Mouse (Mus musculus): ENCODE results near the gene Rps6kb1. TPM values are rescaled to one million over a fixed set of nuclear protein-coding genes. Genes with fewer than 3 reads are reported as not detected.

Rps6kb1 gene
- polyA plus RNA-seq, 1 experiment: 9.8 TPM

GRCm38 (mm10) chr11:86458866-86459265 lies 85.7 kb downstream of the Rps6kb1 start:
- no peak for TF ChIP-seq FOSL1 (IDR thresholded peaks at IDR 0.05; ENCODE audit: insufficient read depth, low read length, poor library complexity, severe bottlenecking)
- no peak for TF ChIP-seq CTCF (IDR thresholded peaks at IDR 0.05; ENCODE audit: control insufficient read depth, insufficient read depth, insufficient read length)
- TF ChIP-seq CEBPB (IDR thresholded peaks at IDR 0.05; ENCODE audit: low read depth): no peak
- TF ChIP-seq MYOG (IDR thresholded peaks at IDR 0.05; ENCODE audit: control insufficient read depth, extremely low read depth, insufficient read length): no peak
- TF ChIP-seq MYOD1 (IDR thresholded peaks at IDR 0.05; ENCODE audit: control insufficient read depth, insufficient read length, low read depth): no peak
- Histone ChIP-seq H3K36me3 (ENCODE audit: control insufficient read depth, insufficient read depth) (no peaks in the 10 kb centered on the region), H3K27me3 (ENCODE audit: control insufficient read depth, insufficient read depth, insufficient read length) (no peaks in the 10 kb centered on the region), H3K4me3 (ENCODE audit: insufficient read depth, poor library complexity, severe bottlenecking) (no peak overlapping the region), H3K79me2 (ENCODE audit: control insufficient read depth, insufficient read depth) (no peaks in the 10 kb centered on the region), H3ac (ENCODE audit: control insufficient read depth, insufficient read length, low read depth) (no peak overlapping the region), H3K79me3 (ENCODE audit: low read depth) (no peaks in the 10 kb centered on the region)

GRCm38 (mm10) chr11:86457545-86457944 lies 87.1 kb downstream of the Rps6kb1 start:
- H3K27me3 ChIP-seq (ENCODE audit: control insufficient read depth, insufficient read depth, insufficient read length): no peaks in the 10 kb centered on the region
- TF ChIP-seq MAX (IDR thresholded peaks at IDR 0.05): no peak
- TF ChIP-seq MYOG (IDR thresholded peaks at IDR 0.05; ENCODE audit: control insufficient read depth, extremely low read depth, insufficient read length): no peak
- TF ChIP-seq CEBPB (IDR thresholded peaks at IDR 0.05; ENCODE audit: low read depth): no peak
- no peak for TF ChIP-seq FOSL1 (IDR thresholded peaks at IDR 0.05; ENCODE audit: insufficient read depth, low read length, poor library complexity, severe bottlenecking)
- no peak for TF ChIP-seq MYOD1 (IDR thresholded peaks at IDR 0.05; ENCODE audit: control insufficient read depth, insufficient read length, low read depth)
- no peak for TF ChIP-seq USF1 (IDR thresholded peaks at IDR 0.05; ENCODE audit: low read depth)
- H3K79me2 ChIP-seq (ENCODE audit: control insufficient read depth, insufficient read depth): no peaks in the 10 kb centered on the region
- H3K36me3 ChIP-seq (ENCODE audit: control insufficient read depth, insufficient read depth): no peaks in the 10 kb centered on the region
- no peak overlapping the region for H3ac ChIP-seq (ENCODE audit: control insufficient read depth, insufficient read length, low read depth)
- no peaks in the 10 kb centered on the region for H3K79me3 ChIP-seq (ENCODE audit: low read depth)
- no peak overlapping the region for H3K4me3 ChIP-seq (ENCODE audit: insufficient read depth, poor library complexity, severe bottlenecking)

- H3K4me3 ChIP-seq (ENCODE audit: insufficient read depth, poor library complexity, severe bottlenecking): no peak overlapping the region
Observed at GRCm38 (mm10) chr11:86453991-86454390, 90.6 kb downstream of the Rps6kb1 start.

More at GRCm38 (mm10) chr11:86453991-86454390, 90.6 kb downstream of the Rps6kb1 start:
- Histone ChIP-seq H3K79me3 (ENCODE audit: low read depth) (no peaks in the 10 kb centered on the region), H3K36me3 (ENCODE audit: control insufficient read depth, insufficient read depth) (no peaks in the 10 kb centered on the region), H3K79me2 (ENCODE audit: control insufficient read depth, insufficient read depth) (no peaks in the 10 kb centered on the region), H3K27me3 (ENCODE audit: control insufficient read depth, insufficient read depth, insufficient read length) (no peaks in the 10 kb centered on the region), H3ac (ENCODE audit: control insufficient read depth, insufficient read length, low read depth) (no peak overlapping the region)
- TF ChIP-seq MAX (IDR thresholded peaks at IDR 0.05) (no peak), USF1 (IDR thresholded peaks at IDR 0.05; ENCODE audit: low read depth) (no peak), CEBPB (IDR thresholded peaks at IDR 0.05; ENCODE audit: low read depth) (no peak), MYOD1 (IDR thresholded peaks at IDR 0.05; ENCODE audit: control insufficient read depth, insufficient read length, low read depth) (no peak), MYOG (IDR thresholded peaks at IDR 0.05; ENCODE audit: control insufficient read depth, extremely low read depth, insufficient read length) (no peak), FOSL1 (IDR thresholded peaks at IDR 0.05; ENCODE audit: insufficient read depth, low read length, poor library complexity, severe bottlenecking) (no peak), CTCF (IDR thresholded peaks at IDR 0.05; ENCODE audit: control insufficient read depth, insufficient read depth, insufficient read length) (no peak)

Small RNA genes lying within 50 kb of the gene (microRNA-seq; reads per million reads assigned to microRNA genes)
- 254,327 reads per million, percentile 100 among the genes with 10 or more reads in this experiment for gene Mir21a (ENCODE audit: borderline microRNAs expressed)

Other genes with a start within 250 kb of the Rps6kb1 start
- 5.5 TPM for gene Med13, start 187.2 kb downstream of the Rps6kb1 start, polyA plus RNA-seq (2012; fragmentation: generic; extraction: Trizol)
- 12.5 TPM for gene Rnft1, start 60.1 kb downstream of the Rps6kb1 start, polyA plus RNA-seq (2012; fragmentation: generic; extraction: Trizol)
- gene Tubd1, start 186 bp upstream of the Rps6kb1 start, polyA plus RNA-seq (2012; fragmentation: generic; extraction: Trizol): 6.1 TPM
- 157 TPM for gene Vmp1, start 139.0 kb upstream of the Rps6kb1 start, polyA plus RNA-seq (2012; fragmentation: generic; extraction: Trizol)
- gene Ptrh2, start 139.2 kb upstream of the Rps6kb1 start, polyA plus RNA-seq (2012; fragmentation: generic; extraction: Trizol): 23.0 TPM
- 65.1 TPM for gene Cltc, start 212.8 kb upstream of the Rps6kb1 start, polyA plus RNA-seq (2012; fragmentation: generic; extraction: Trizol)